Mouse (Mus musculus) limb, embryonic 14.5 days (tissue): ENCODE results near the gene Acpp. TPM values are rescaled to one million over a fixed set of nuclear protein-coding genes. Genes with fewer than 3 reads are reported as not detected.

Experiments used
- ATAC-seq: fragments of 200-750 bp; cut with Nextera tagmentation; 2 replicates; pipeline ENCODE4 v1.8.0; 2017; ENCODE audit warnings: low read depth, moderate number of reproducible peaks, moderate TSS enrichment; ENCODE audit not compliant: low FRiP score
- DNase-seq: peaks from one replicate; pipeline ENCODE4 v3.0.0-alpha.2; 2015; ENCODE audit warnings: low spot score
- H3K27ac ChIP-seq: fragments of 300-500 bp; sonication (generic); replicated peaks from 2 replicates; pipeline ENCODE4 v1.5.1; 2014; ENCODE audit warnings: low read depth, mild to moderate bottlenecking, low read length, moderate library complexity, mixed read lengths
- H3K27me3 ChIP-seq: fragments of 300-500 bp; sonication (generic); 2 replicates; pipeline ENCODE4 v1.6.1; 2014; ENCODE audit warnings: low read length, mixed read lengths; ENCODE audit not compliant: control insufficient read depth, insufficient read depth
- H3K36me3 ChIP-seq: fragments of 300-500 bp; sonication (generic); 2 replicates; pipeline ENCODE4 v1.6.1; 2014; ENCODE audit warnings: mild to moderate bottlenecking, low read length, moderate library complexity, mixed read lengths; ENCODE audit not compliant: control insufficient read depth, insufficient read depth
- H3K4me1 ChIP-seq: fragments of 300-500 bp; sonication (generic); 2 replicates; pipeline ENCODE4 v1.6.1; 2014; ENCODE audit warnings: antibody characterized with exemption, low read length, mixed read lengths; ENCODE audit not compliant: control insufficient read depth, insufficient read depth
- H3K4me2 ChIP-seq: fragments of 300-500 bp; sonication (generic); replicated peaks from 2 replicates; pipeline ENCODE4 v1.6.1; 2014; ENCODE audit warnings: low read depth, mild to moderate bottlenecking, low read length, moderate library complexity; ENCODE audit not compliant: severe bottlenecking
- H3K4me3 ChIP-seq: fragments of 300-500 bp; sonication (generic); replicated peaks from 2 replicates; pipeline ENCODE4 v1.5.1; 2014; ENCODE audit warnings: low read length
- H3K9ac ChIP-seq: fragments of 300-500 bp; sonication (generic); 2 replicates; pipeline ENCODE4 v1.6.1; 2014; ENCODE audit warnings: mild to moderate bottlenecking, low read depth, low read length, moderate library complexity; ENCODE audit not compliant: severe bottlenecking
- H3K9me3 ChIP-seq: fragments of 300-500 bp; sonication (generic); 2 replicates; pipeline ENCODE4 v1.6.1; 2016; ENCODE audit warnings: low read length; ENCODE audit not compliant: control insufficient read depth
- POLR2A ChIP-seq: fragments of 200-500 bp; IDR thresholded peaks from 2 replicates; pipeline ENCODE4 v1.8.0; 2012; ENCODE audit warnings: inconsistent platforms, mild to moderate bottlenecking, moderate library complexity, borderline replicate concordance; ENCODE audit not compliant: insufficient read depth, insufficient read length; ENCODE audit errors: extremely low read depth
- WGBS: fragments of 180-500 bp; shearing (Covaris S2); extraction: QIAGEN DNeasy Blood & Tissue Kit; methylation state at CpG from one replicate; pipeline ENCODE4 v1.1.7; 2014; 5-methylcytosine and 5-hydroxymethylcytosine counted together
- polyA plus RNA-seq, 2 experiments: library from polyadenylated mRNA; depleted of rRNA in 1 of 2; stranded (reverse) in 1 of 2; unstranded in 1 of 2; fragments of >200 nt; fragmentation: Nextera tagmentation in 1 of 2; extraction: Ambion mirVana in 1 of 2; gene quantifications; 2 replicates each; pipeline versions ENCODE4 v1.2.1 to v1.2.3; 2012 to 2014

Gene Acpp
- polyA plus RNA-seq, 2 experiments = 1.7 to 2.7 TPM

GRCm38 (mm10) chr9:104251687-104252086 lies 85.9 kb downstream of the Acpp start:
- Histone ChIP-seq H3K4me2 (no peak overlapping the region), H3K9ac (no peak overlapping the region), H3K4me3 (no peak overlapping the region), H3K36me3 (no peaks in the 10 kb centered on the region), H3K9me3 (no peaks in the 10 kb centered on the region), H3K27ac (no peak overlapping the region), H3K4me1 (no peaks in the 10 kb centered on the region), H3K27me3 (no peaks in the 10 kb centered on the region)
- no peak for ATAC-seq
- no peak for TF ChIP-seq POLR2A
- no peak for DNase-seq
- WGBS = 81% methylated on average over 4 of the region's 4 CpGs

- DNase-seq (no peak), ATAC-seq (no peak)
- Histone ChIP-seq H3K9me3 (no peaks in the 10 kb centered on the region), H3K9ac (no peak overlapping the region), H3K27me3 (no peaks in the 10 kb centered on the region), H3K4me3 (no peak overlapping the region), H3K27ac (no peak overlapping the region), H3K36me3 (no peaks in the 10 kb centered on the region), H3K4me1 (no peaks in the 10 kb centered on the region), H3K4me2 (no peak overlapping the region)
- 39% methylated on average over 8 of the region's 8 CpGs for WGBS
- no peak for TF ChIP-seq POLR2A
Observed at GRCm38 (mm10) chr9:104251111-104251510, 86.4 kb downstream of the Acpp start.

- no peak for TF ChIP-seq POLR2A
- Histone ChIP-seq H3K9ac (no peak overlapping the region), H3K27me3 (no peaks in the 10 kb centered on the region), H3K4me1 (no peaks in the 10 kb centered on the region), H3K4me2 (no peak overlapping the region), H3K9me3 (no peaks in the 10 kb centered on the region), H3K36me3 (peaks cover 17% of the 10 kb centered on the region; the same call in 1 of the 2 replicates), H3K4me3 (no peak overlapping the region), H3K27ac (no peak overlapping the region)
- 47% methylated on average over 6 of the region's 6 CpGs for WGBS
- DNase-seq (no peak), ATAC-seq (no peak)
Observed at GRCm38 (mm10) chr9:104247307-104247987, 90.1 kb downstream of the Acpp start.

- DNase-seq (no peak), ATAC-seq (no peak)
- H3K4me2 ChIP-seq = no peak overlapping the region
- no peak overlapping the region for H3K27ac ChIP-seq
- TF ChIP-seq POLR2A = no peak
- 81% methylated on average over 9 of the region's 9 CpGs for WGBS
- H3K9ac ChIP-seq = no peak overlapping the region
- no peaks in the 10 kb centered on the region for H3K27me3 ChIP-seq
- no peak overlapping the region for H3K4me3 ChIP-seq
- no peaks in the 10 kb centered on the region for H3K4me1 ChIP-seq
- H3K36me3 ChIP-seq = peaks cover 17% of the 10 kb centered on the region; the same call in 1 of the 2 replicates
- no peaks in the 10 kb centered on the region for H3K9me3 ChIP-seq
Observed at GRCm38 (mm10) chr9:104243799-104244466, 93.6 kb downstream of the Acpp start.

DNA sequence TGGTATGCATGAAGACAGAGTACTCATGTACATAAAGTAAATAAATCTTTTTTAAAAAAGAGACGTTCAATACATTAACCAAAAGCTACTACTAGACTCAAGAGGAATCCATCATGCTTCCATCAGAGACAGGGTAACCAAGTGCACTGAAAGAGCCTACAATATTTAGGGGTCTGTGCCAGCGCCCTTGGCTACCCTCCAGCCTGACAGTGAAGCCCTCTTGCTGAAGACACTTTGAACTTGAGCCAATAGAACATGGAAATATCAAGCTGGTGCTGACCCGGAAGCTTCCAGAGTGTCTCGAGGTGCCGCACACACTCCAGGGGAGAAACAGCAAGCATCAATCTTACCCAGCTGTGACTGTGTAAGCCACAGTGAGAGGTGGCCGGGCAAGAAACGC lies 97.4 kb downstream of the Acpp start:
- H3K36me3 ChIP-seq = peaks cover 32% of the 10 kb centered on the region
- H3K4me3 ChIP-seq = no peak overlapping the region
- DNase-seq (no peak), ATAC-seq (no peak)
- no peak overlapping the region for H3K27ac ChIP-seq
- H3K9ac ChIP-seq = no peak overlapping the region
- no peaks in the 10 kb centered on the region for H3K9me3 ChIP-seq
- WGBS = 95% methylated on average over 7 of the region's 7 CpGs
- H3K4me2 ChIP-seq = no peak overlapping the region
- TF ChIP-seq POLR2A = no peak
- no peaks in the 10 kb centered on the region for H3K27me3 ChIP-seq
- H3K4me1 ChIP-seq = no peaks in the 10 kb centered on the region
